Mouse (Mus musculus): ENCODE measurements around the gene B830017H08Rik. TPM values are rescaled to one million over a fixed set of nuclear protein-coding genes. Genes with fewer than 3 reads are reported as not detected.

The B830017H08Rik gene
- polyA plus RNA-seq, 1 experiment from 2014 or later = 0.37 TPM

DNA sequence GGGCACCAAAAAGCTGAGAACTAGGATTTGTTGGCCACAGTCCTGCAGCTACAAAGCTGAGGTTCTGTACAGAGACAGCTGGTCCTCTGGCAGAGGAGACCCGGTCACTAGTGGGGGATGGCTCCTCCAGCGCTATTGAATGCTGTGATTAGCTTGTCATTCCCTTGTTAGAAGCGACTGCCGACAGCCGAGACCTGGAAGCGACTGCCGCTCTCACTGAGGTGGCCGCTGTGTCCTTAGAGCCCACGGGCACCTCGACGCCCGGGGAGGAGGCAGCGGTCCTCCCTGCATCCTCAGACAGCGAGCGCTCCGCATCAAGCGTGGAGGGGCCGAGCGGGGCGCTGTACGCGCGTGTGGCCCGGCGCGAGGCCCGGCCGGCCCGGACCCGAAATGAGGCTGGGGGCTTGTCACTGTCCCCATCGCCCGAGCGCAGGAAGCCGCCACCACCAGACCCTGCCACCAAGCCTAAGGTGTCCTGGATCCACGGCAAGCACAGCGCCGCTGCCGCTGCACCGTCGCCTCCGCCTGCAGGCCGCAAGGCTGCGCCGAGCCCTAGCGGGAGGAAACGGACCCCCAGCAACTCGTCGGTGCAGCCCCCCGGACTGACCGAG, 26.2 kb upstream of the B830017H08Rik start:
- peak overlapping the region; percentile 54 for H3K4me3 ChIP-seq (ENCODE audit: low read depth, low read length)
- H3K4me2 ChIP-seq = peak overlapping the region; percentile 98
- peak overlapping the region; percentile 93 for H3K9ac ChIP-seq (ENCODE audit: low read length)
- no peaks in the 10 kb centered on the region for H3K36me3 ChIP-seq (ENCODE audit: control insufficient read depth, insufficient read depth, low read length)
- peak overlapping the region; percentile 67; the same call in 1 of the 2 replicates for H3K27ac ChIP-seq (ENCODE audit: low read depth, low read length)
- H3K27me3 ChIP-seq (ENCODE audit: control insufficient read depth, insufficient read depth, low read length) = peaks cover 61% of the 10 kb centered on the region
- DNase-seq (ENCODE audit: low spot score, missing footprints) (peak; percentile 97), ATAC-seq (ENCODE audit: low FRiP score) (peak; percentile 20; the same call in 1 of the 2 replicates)
- 5% methylated on average over 45 of the region's 50 CpGs for WGBS
- H3K9me3 ChIP-seq (ENCODE audit: control insufficient read depth, low read length) = no peaks in the 10 kb centered on the region
- H3K4me1 ChIP-seq (ENCODE audit: control insufficient read depth, insufficient read depth, low read length) = peaks cover 40% of the 10 kb centered on the region

DNA sequence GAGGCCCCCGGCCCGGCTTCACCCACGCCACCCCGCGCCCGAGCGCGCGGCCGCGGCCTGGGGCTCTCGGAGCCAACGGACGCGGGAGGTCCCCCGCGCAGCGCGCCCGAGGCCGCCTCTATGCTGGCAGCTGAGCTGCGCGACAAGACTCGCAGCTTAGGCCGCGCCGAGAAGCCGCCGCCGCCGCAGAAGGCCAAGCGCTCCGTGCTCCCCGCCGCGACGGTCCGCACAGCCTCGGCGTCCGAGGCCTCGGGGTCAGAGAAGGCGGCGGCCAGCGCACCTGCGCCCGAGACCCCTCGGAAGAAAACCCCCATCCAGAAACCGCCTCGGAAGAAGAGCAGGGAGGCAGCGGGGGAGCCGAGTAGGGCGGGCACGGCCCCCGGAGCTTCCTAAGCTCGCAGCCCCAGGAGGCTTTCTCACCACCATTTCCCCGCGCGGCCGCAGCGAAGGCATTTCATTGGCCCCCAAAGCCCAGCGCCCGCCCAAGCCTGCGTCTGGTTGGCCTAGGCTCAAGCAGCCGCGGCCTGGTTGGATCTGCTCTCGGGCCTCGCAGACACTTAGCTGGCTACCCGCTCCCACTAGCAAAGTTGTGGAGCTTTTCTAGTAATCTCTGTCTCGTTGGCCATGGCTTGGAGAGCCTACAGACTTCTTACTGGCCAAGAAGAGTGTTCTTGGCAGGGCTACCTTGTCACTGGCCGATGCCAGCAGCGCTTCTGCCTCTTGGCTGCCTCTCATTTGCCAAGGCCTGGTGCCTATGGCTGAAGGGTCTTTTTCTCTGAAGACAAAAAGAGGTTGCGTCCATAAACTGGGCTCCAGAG, 25.5 kb upstream of the B830017H08Rik start:
- DNase-seq (ENCODE audit: low spot score, missing footprints) (peak; percentile 98), ATAC-seq (ENCODE audit: low FRiP score) (peak; percentile 85)
- Histone ChIP-seq H3K4me1 (ENCODE audit: control insufficient read depth, insufficient read depth, low read length) (peaks cover 38% of the 10 kb centered on the region), H3K36me3 (ENCODE audit: control insufficient read depth, insufficient read depth, low read length) (no peaks in the 10 kb centered on the region), H3K27ac (ENCODE audit: low read depth, low read length) (peak overlapping the region; percentile 67; the same call in 1 of the 2 replicates), H3K9me3 (ENCODE audit: control insufficient read depth, low read length) (no peaks in the 10 kb centered on the region), H3K9ac (ENCODE audit: low read length) (peak overlapping the region; percentile 93), H3K27me3 (ENCODE audit: control insufficient read depth, insufficient read depth, low read length) (peaks cover 54% of the 10 kb centered on the region), H3K4me2 (peak overlapping the region; percentile 98), H3K4me3 (ENCODE audit: low read depth, low read length) (peak overlapping the region; percentile 54)
- 2% methylated on average over 71 of the region's 73 CpGs for WGBS

DNA sequence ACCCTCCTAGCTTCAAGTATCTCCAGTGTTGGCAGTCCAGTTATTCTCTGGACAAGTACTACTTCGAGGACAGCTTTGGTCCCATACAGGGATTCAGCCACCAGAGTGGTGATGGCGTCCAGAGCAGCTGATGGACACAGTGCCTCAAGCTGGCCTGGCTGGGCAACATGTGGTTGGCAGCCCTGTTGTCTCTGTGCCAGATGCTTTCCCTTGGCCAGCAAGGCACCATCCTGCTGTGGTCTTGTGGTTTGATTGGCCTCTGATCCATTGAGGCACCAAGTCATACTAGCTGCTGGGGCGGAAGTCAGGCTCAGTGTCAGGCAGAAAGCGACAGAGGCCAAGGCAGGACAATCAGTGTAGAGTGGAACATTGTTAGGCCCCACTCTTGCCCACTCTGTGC, 23.8 kb upstream of the B830017H08Rik start:
- Histone ChIP-seq H3K36me3 (ENCODE audit: control insufficient read depth, insufficient read depth, low read length) (no peaks in the 10 kb centered on the region), H3K9ac (ENCODE audit: low read length) (no peak overlapping the region), H3K27ac (ENCODE audit: low read depth, low read length) (no peak overlapping the region), H3K4me1 (ENCODE audit: control insufficient read depth, insufficient read depth, low read length) (peaks cover 24% of the 10 kb centered on the region), H3K27me3 (ENCODE audit: control insufficient read depth, insufficient read depth, low read length) (peaks cover 44% of the 10 kb centered on the region), H3K4me2 (no peak overlapping the region), H3K4me3 (ENCODE audit: low read depth, low read length) (no peak overlapping the region), H3K9me3 (ENCODE audit: control insufficient read depth, low read length) (no peaks in the 10 kb centered on the region)
- 81% methylated on average over 4 of the region's 4 CpGs for WGBS
- no peak for ATAC-seq (ENCODE audit: low FRiP score)
- DNase-seq (ENCODE audit: low spot score, missing footprints) = no peak

DNA sequence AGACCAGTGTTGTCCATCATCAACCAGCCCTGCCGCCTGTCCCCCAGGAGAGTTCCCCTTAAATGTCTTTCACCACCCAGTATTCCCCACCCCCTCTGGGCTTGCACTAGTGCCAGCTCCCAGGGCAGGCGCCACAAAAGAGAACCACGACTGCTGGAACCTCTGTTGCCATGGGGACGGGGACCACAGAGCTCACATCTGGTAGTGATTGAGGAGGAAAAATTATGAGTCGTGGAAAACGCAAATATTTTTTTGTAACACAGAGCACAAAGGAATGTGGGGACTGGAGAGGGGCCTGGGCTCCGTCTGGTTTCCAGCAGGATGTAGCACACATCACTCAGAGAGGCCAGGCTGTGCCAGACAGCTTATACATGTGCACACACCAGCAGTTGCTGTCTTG, 23.2 kb upstream of the B830017H08Rik start:
- no peaks in the 10 kb centered on the region for H3K9me3 ChIP-seq (ENCODE audit: control insufficient read depth, low read length)
- no peak overlapping the region for H3K9ac ChIP-seq (ENCODE audit: low read length)
- H3K4me2 ChIP-seq = no peak overlapping the region
- no peak overlapping the region for H3K4me3 ChIP-seq (ENCODE audit: low read depth, low read length)
- peaks cover 18% of the 10 kb centered on the region for H3K4me1 ChIP-seq (ENCODE audit: control insufficient read depth, insufficient read depth, low read length)
- no peak overlapping the region for H3K27ac ChIP-seq (ENCODE audit: low read depth, low read length)
- DNase-seq (ENCODE audit: low spot score, missing footprints) (no peak), ATAC-seq (ENCODE audit: low FRiP score) (no peak)
- peaks cover 42% of the 10 kb centered on the region for H3K27me3 ChIP-seq (ENCODE audit: control insufficient read depth, insufficient read depth, low read length)
- 39% methylated on average over 7 of the region's 7 CpGs for WGBS
- H3K36me3 ChIP-seq (ENCODE audit: control insufficient read depth, insufficient read depth, low read length) = no peaks in the 10 kb centered on the region

DNA sequence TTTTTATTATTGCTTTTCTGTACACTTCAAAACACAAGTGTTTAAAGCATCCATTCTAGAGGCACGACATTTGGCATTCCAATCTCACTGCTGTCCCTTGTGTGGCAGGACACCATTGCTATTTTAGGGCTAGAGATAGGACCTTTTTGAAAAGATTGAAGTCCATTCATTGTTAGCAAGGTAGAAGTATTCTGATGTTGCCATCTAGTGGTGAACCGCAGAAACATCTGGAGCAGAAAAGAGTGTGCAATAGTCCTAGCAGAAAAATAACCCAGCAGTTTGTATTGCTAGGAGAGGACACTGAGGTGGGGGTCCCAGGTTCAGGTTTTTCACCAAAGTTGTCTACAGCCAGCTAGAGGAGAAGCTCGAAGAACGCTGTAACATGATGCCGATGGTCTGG, 20.8 kb upstream of the B830017H08Rik start:
- H3K9me3 ChIP-seq (ENCODE audit: control insufficient read depth, low read length) = no peaks in the 10 kb centered on the region
- no peaks in the 10 kb centered on the region for H3K36me3 ChIP-seq (ENCODE audit: control insufficient read depth, insufficient read depth, low read length)
- no peak overlapping the region for H3K4me3 ChIP-seq (ENCODE audit: low read depth, low read length)
- peak; percentile 92 for DNase-seq (ENCODE audit: low spot score, missing footprints)
- H3K4me2 ChIP-seq = no peak overlapping the region
- 5% methylated on average over 5 of the region's 5 CpGs for WGBS
- no peak overlapping the region for H3K9ac ChIP-seq (ENCODE audit: low read length)
- peaks cover 8% of the 10 kb centered on the region for H3K4me1 ChIP-seq (ENCODE audit: control insufficient read depth, insufficient read depth, low read length)
- peaks cover 35% of the 10 kb centered on the region for H3K27me3 ChIP-seq (ENCODE audit: control insufficient read depth, insufficient read depth, low read length)
- H3K27ac ChIP-seq (ENCODE audit: low read depth, low read length) = no peak overlapping the region
- no peak for ATAC-seq (ENCODE audit: low FRiP score)

DNA sequence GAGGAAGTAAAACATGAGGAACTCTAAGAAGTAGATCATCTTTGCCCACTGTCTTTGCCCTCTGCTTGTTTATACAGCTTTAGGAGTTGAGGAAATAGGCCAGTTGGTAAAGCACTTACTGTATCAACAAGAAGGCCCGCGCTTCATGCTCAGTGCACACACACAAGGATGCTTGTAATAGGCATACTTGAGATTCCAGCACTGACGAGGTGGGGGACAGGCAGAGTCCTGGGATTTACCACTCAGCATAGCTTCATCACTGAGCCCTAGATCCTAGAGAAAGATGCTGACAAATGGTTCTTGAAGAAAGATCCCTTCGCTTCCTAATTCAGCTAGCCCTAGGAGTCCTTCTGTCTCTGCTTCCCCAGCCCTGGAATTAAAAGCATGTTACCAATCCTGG, 19.7 kb upstream of the B830017H08Rik start:
- Histone ChIP-seq H3K36me3 (ENCODE audit: control insufficient read depth, insufficient read depth, low read length) (no peaks in the 10 kb centered on the region), H3K4me3 (ENCODE audit: low read depth, low read length) (no peak overlapping the region), H3K27ac (ENCODE audit: low read depth, low read length) (no peak overlapping the region), H3K4me2 (no peak overlapping the region), H3K27me3 (ENCODE audit: control insufficient read depth, insufficient read depth, low read length) (peaks cover 34% of the 10 kb centered on the region), H3K9ac (ENCODE audit: low read length) (no peak overlapping the region), H3K9me3 (ENCODE audit: control insufficient read depth, low read length) (no peaks in the 10 kb centered on the region), H3K4me1 (ENCODE audit: control insufficient read depth, insufficient read depth, low read length) (peaks cover 4% of the 10 kb centered on the region; the same call in 1 of the 2 replicates)
- DNase-seq (ENCODE audit: low spot score, missing footprints) = no peak
- 58% methylated on average over 4 of the region's 4 CpGs for WGBS
- ATAC-seq (ENCODE audit: low FRiP score) = no peak

DNA sequence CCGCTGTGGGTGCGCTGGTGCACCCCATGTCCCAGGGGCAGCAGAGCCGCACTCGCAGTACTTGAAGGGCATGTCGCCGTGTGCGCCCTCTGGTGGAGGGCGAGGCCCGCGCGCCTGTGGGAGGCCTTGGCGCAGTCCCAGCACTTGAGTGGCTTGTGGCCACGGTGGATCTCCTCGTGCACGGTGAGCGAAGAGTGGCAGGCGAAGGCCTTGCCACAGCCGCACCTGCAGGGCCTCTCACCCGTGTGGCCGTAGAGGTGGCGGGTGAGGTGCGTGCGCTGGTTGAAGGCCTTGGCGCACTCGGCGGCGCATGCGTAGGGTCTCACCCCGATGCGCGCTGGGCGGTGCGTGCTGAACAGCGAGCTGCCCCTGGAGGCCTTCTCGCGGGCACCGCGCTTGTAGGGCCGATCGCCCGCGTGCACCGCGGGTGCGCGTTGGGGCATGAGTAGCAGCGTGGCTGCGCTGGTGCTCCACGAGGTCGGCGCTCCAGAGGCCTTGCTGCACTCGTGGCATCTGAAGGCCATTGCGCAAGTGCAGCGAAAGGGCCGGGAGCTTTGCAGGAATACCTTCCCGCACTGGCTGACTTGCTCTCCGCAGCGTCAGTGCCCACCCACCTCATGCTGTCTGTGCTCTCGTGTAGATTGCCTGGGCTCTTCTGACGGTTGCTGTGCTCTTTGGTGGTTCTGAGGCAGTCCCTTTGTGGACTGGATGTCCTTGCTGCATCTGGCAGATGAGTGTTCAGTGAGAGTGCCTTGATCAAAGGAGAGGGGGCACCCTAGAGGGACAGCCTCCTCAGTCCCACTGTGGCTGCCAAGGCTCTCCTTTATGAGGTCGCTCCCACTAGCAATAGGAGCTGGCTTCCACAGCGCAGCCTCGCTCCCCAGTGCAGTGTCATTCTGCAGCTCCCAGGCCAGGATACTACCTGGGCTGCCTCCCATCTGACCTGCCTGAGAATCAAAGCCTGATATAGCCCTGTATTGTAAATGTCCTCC, 17.2 kb upstream of the B830017H08Rik start:
- Histone ChIP-seq H3K9ac (ENCODE audit: low read length) (peak overlapping the region; percentile 75), H3K4me3 (ENCODE audit: low read depth, low read length) (peak overlapping the region; percentile 44), H3K36me3 (ENCODE audit: control insufficient read depth, insufficient read depth, low read length) (no peaks in the 10 kb centered on the region), H3K4me2 (peak overlapping the region; percentile 89), H3K4me1 (ENCODE audit: control insufficient read depth, insufficient read depth, low read length) (peaks cover 2% of the 10 kb centered on the region; the same call in 1 of the 2 replicates), H3K9me3 (ENCODE audit: control insufficient read depth, low read length) (no peaks in the 10 kb centered on the region), H3K27ac (ENCODE audit: low read depth, low read length) (no peak overlapping the region), H3K27me3 (ENCODE audit: control insufficient read depth, insufficient read depth, low read length) (peaks cover 28% of the 10 kb centered on the region)
- DNase-seq (ENCODE audit: low spot score, missing footprints) = peak; percentile 98
- WGBS = 1% methylated on average over 63 of the region's 63 CpGs
- ATAC-seq (ENCODE audit: low FRiP score) = peak; percentile 88

DNA sequence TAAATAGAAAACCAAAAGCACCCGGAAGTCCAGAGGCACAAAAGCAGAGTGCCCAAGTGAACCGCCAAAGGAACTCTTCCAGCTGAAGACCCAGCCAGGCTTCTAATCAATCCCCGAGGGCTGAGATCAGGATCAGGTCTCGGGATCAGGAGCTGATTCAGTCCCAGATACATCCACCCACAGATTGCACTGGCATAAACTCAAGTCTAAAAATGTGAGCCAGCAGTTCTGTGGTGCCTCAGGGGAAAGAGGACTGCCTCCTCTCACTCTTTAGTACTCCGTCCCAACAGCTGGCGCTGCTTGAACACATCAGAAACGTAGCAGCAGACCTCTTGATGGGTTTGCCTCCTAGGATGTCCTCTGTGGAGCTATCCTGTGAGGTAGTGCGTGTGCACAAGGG, 16.4 kb upstream of the B830017H08Rik start:
- H3K4me1 ChIP-seq (ENCODE audit: control insufficient read depth, insufficient read depth, low read length) = peaks cover 2% of the 10 kb centered on the region; the same call in 1 of the 2 replicates
- H3K9me3 ChIP-seq (ENCODE audit: control insufficient read depth, low read length) = no peaks in the 10 kb centered on the region
- peak; percentile 17 for DNase-seq (ENCODE audit: low spot score, missing footprints)
- no peak overlapping the region for H3K27ac ChIP-seq (ENCODE audit: low read depth, low read length)
- no peak overlapping the region for H3K9ac ChIP-seq (ENCODE audit: low read length)
- peaks cover 28% of the 10 kb centered on the region for H3K27me3 ChIP-seq (ENCODE audit: control insufficient read depth, insufficient read depth, low read length)
- H3K4me2 ChIP-seq = no peak overlapping the region
- no peak for ATAC-seq (ENCODE audit: low FRiP score)
- no peak overlapping the region for H3K4me3 ChIP-seq (ENCODE audit: low read depth, low read length)
- 77% methylated on average over 8 of the region's 8 CpGs for WGBS
- H3K36me3 ChIP-seq (ENCODE audit: control insufficient read depth, insufficient read depth, low read length) = no peaks in the 10 kb centered on the region
